ENCODE assay signal across 15 mouse cellular contexts in genomic region chr1:60801210-60801671, GRCm38 (mm10).
"Had no signal": no experiment of that assay in that cellular context is flagged by ENCODE, and none has a peak within 500 bp of the region (broad histone marks: within the 10 kb centered on the region; RNA-seq: fewer than 3 reads in every experiment).

No protein-coding gene starts in this region.

- H3K27me3 ChIP-seq: neural tube, embryonic 15.5 days; stomach, embryonic 15.5 days had no signal

- H3K4me1 ChIP-seq: neural tube, embryonic 15.5 days; stomach, embryonic 15.5 days had no signal

- DNase-seq: retina, postnatal 1 day; right cerebral cortex, adult 18-20 months; right cerebral cortex, postnatal 14 days; right cerebral cortex, postnatal 25 days; right cerebral cortex, postnatal 4 days; spleen, adult 18-20 months; thymus, adult 18-20 months; thymus, adult 2 months; thymus, postnatal 14 days; thymus, postnatal 25 days; thymus, postnatal 36 days; thymus, postnatal 4 days had no signal

- H3K9ac ChIP-seq: neural tube, embryonic 15.5 days; stomach, embryonic 15.5 days had no signal

- H3K4me3 ChIP-seq: neural tube, embryonic 15.5 days; stomach, embryonic 15.5 days had no signal

- H3K4me2 ChIP-seq: neural tube, embryonic 15.5 days; stomach, embryonic 15.5 days had no signal

- H3K9me3 ChIP-seq: neural tube, embryonic 15.5 days; stomach, embryonic 15.5 days had no signal

- H3K27ac ChIP-seq: neural tube, embryonic 15.5 days; stomach, embryonic 15.5 days; stomach, postnatal 0 days had no signal

- H3K36me3 ChIP-seq: neural tube, embryonic 15.5 days; stomach, embryonic 15.5 days had no signal
